Mouse (Mus musculus): ENCODE measurements around the gene Nfya. TPM values are rescaled to one million over a fixed set of nuclear protein-coding genes. Genes with fewer than 3 reads are reported as not detected.
A peak's percentile ranks its signal among the peaks of the same experiment; 100 is the strongest.

Gene Nfya
- polyA plus RNA-seq, 1 experiment from 2014 or later = 24.0 TPM

- DNase-seq (ENCODE audit: low spot score) (no peak), ATAC-seq (replicated peaks; ENCODE audit: low FRiP score, low TSS enrichment, low read depth) (peak; percentile 29)
- H3K36me3 ChIP-seq (ENCODE audit: control insufficient read depth, insufficient read depth, low read length) = peaks cover 30% of the 10 kb centered on the region
- peak overlapping the region; percentile 98 for H3K27ac ChIP-seq (ENCODE audit: low read depth)
- peaks cover 17% of the 10 kb centered on the region; the same call in 1 of the 2 replicates for H3K4me1 ChIP-seq (replicated peaks; ENCODE audit: control insufficient read depth, insufficient read depth, low read length)
- H3K9ac ChIP-seq (ENCODE audit: low read length) = peak overlapping the region; percentile 83
- under 1% methylated on average over 13 of the region's 13 CpGs for WGBS
- H3K4me2 ChIP-seq (ENCODE audit: low read length) = peak overlapping the region; percentile 92
- peak overlapping the region; percentile 94 for H3K4me3 ChIP-seq (ENCODE audit: low read depth, low read length)
- no peaks in the 10 kb centered on the region for H3K27me3 ChIP-seq (replicated peaks; ENCODE audit: control insufficient read depth, insufficient read depth, low read length)
- no peaks in the 10 kb centered on the region for H3K9me3 ChIP-seq (ENCODE audit: control insufficient read depth, low read length)
Observed at GRCm38 (mm10) chr17:48410299-48410785, 636 bp upstream of the Nfya start.

DNA sequence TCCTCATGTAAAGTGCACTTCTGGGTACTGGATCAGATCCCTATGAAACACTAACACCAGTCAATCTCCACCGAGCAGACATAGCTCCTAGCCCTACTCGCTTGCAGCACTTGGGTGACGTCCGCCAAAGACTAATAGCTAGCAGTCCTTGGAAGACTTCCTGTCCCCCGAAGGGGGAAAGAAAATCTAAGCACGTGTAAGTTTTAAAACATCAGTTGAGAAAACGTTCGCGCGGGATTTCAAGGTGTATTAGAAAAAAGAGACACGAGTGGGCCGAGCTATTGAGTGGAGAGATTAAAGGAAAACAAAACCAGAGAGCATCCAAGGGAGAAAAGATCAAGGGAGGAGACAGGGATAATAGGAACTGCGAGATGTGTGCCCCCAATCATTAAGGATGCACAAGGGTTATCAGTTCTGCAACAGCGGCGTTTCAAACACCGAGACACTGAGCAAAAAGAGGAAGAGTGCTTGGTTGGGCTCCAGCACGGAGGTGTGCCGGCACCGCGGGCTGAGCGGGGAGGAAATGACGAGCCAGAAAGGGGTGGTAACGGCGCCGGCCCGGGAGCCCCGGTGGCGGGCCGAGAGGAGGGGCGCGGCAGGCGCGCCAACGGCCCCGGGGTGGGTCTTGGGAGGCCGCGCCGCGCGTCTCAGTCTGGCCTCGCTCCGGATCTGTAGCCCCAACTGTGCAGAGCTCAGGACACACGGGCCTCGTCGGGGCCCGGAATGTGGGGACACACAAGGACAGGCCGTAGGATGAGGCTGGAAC lies 997 bp downstream of the Nfya start:
- no peaks in the 10 kb centered on the region for H3K9me3 ChIP-seq (ENCODE audit: control insufficient read depth, low read length)
- ATAC-seq (replicated peaks; ENCODE audit: low FRiP score, low TSS enrichment, low read depth) (peak; percentile 50), DNase-seq (ENCODE audit: low spot score) (peak; percentile 85)
- H3K4me2 ChIP-seq (ENCODE audit: low read length) = peak overlapping the region; percentile 55
- peaks cover 17% of the 10 kb centered on the region; the same call in 1 of the 2 replicates for H3K4me1 ChIP-seq (replicated peaks; ENCODE audit: control insufficient read depth, insufficient read depth, low read length)
- H3K4me3 ChIP-seq (ENCODE audit: low read depth, low read length) = peak overlapping the region; percentile 94
- H3K27me3 ChIP-seq (replicated peaks; ENCODE audit: control insufficient read depth, insufficient read depth, low read length) = no peaks in the 10 kb centered on the region
- peak overlapping the region; percentile 100 for H3K9ac ChIP-seq (ENCODE audit: low read length)
- H3K27ac ChIP-seq (ENCODE audit: low read depth) = peak overlapping the region; percentile 100
- H3K36me3 ChIP-seq (ENCODE audit: control insufficient read depth, insufficient read depth, low read length) = peaks cover 14% of the 10 kb centered on the region
- under 1% methylated on average over 46 of the region's 47 CpGs for WGBS

DNA sequence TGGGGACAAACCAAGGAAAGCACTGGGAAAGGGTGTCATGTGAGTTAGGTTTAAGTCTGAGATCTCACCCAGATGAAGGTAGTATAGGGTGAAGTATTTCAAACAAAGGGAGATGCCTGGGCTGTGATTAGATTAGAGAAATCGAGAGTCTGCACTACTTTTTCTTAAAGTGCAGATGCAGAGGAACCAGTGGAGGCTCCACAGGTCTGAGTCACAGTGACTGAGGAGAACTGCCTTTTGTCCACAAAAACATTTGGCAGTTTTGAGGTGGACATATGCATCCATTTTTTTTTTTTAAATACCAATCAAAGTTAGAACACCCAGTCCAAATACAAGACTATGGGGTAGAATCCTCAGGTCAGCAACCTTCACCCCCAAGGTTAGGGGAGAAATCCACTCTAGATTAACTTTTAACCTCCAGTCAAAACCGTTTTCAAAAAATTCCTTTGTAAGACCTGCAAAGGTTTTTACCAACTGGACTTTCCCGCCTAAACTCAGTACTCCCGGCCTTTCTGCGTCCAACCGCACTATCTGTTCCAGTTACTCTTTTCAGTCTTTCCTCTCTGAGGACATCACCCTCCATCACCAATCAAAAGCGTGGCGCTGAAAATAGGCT lies 1.7 kb downstream of the Nfya start:
- H3K4me3 ChIP-seq (ENCODE audit: low read depth, low read length) = peak overlapping the region; percentile 94
- peak overlapping the region; percentile 100 for H3K27ac ChIP-seq (ENCODE audit: low read depth)
- peaks cover 10% of the 10 kb centered on the region; the same call in 1 of the 2 replicates for H3K36me3 ChIP-seq (ENCODE audit: control insufficient read depth, insufficient read depth, low read length)
- DNase-seq (ENCODE audit: low spot score) (no peak), ATAC-seq (replicated peaks; ENCODE audit: low FRiP score, low TSS enrichment, low read depth) (no peak)
- H3K27me3 ChIP-seq (replicated peaks; ENCODE audit: control insufficient read depth, insufficient read depth, low read length) = no peaks in the 10 kb centered on the region
- WGBS = 4% methylated on average over 8 of the region's 8 CpGs
- H3K9me3 ChIP-seq (ENCODE audit: control insufficient read depth, low read length) = no peaks in the 10 kb centered on the region
- peak overlapping the region; percentile 100 for H3K9ac ChIP-seq (ENCODE audit: low read length)
- peak overlapping the region; percentile 55 for H3K4me2 ChIP-seq (ENCODE audit: low read length)
- peaks cover 17% of the 10 kb centered on the region; the same call in 1 of the 2 replicates for H3K4me1 ChIP-seq (replicated peaks; ENCODE audit: control insufficient read depth, insufficient read depth, low read length)

DNA sequence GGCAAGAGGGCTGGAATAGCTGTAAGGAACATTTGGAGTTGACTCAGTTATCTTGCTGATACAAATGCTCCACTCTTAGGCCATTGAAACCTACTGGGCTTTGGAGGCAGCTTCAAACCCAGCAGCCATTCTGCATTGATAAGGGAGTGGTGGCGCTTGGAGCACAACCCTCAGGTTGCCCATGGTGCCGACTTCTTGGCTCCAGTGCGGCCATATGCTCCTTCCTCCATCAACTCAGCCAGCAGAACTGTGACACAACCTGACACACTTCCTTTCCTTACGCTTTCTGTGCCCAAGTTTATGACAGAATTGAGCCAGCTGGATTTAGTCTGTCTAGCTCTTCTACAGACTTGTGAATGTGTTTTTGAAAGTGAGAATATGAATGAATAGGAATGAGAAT lies 2.6 kb downstream of the Nfya start:
- no peak for DNase-seq (ENCODE audit: low spot score)
- Histone ChIP-seq H3K27ac (ENCODE audit: low read depth) (no peak overlapping the region), H3K4me3 (ENCODE audit: low read depth, low read length) (no peak overlapping the region), H3K36me3 (ENCODE audit: control insufficient read depth, insufficient read depth, low read length) (peaks cover 2% of the 10 kb centered on the region; the same call in 1 of the 2 replicates), H3K27me3 (replicated peaks; ENCODE audit: control insufficient read depth, insufficient read depth, low read length) (no peaks in the 10 kb centered on the region), H3K9me3 (ENCODE audit: control insufficient read depth, low read length) (no peaks in the 10 kb centered on the region), H3K4me2 (ENCODE audit: low read length) (no peak overlapping the region), H3K9ac (ENCODE audit: low read length) (no peak overlapping the region), H3K4me1 (replicated peaks; ENCODE audit: control insufficient read depth, insufficient read depth, low read length) (peaks cover 17% of the 10 kb centered on the region; the same call in 1 of the 2 replicates)
- ATAC-seq (replicated peaks; ENCODE audit: low FRiP score, low TSS enrichment, low read depth) = no peak
- WGBS = 83% methylated on average over 4 of the region's 4 CpGs

DNA sequence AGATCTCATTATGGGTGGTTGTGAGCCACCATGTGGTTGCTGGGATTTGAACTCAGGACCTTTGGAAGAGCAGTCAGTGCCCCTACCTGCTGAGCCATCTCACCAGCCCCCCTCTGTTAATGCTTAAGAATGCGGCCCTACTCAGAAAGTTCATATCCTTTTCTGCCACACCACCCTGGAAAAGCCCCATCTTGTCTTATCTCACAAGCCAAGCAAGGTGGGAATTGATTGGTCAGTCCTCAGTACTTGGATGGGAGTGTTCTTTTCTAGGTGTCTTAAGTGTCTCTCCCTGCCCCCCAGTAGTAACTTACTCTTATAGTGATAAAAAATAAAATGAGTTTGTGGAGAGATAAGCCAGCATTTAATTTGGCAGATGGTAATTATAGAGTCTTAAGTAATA lies 5.0 kb downstream of the Nfya start:
- Histone ChIP-seq H3K27ac (ENCODE audit: low read depth) (no peak overlapping the region), H3K9me3 (ENCODE audit: control insufficient read depth, low read length) (no peaks in the 10 kb centered on the region), H3K4me2 (ENCODE audit: low read length) (no peak overlapping the region), H3K27me3 (replicated peaks; ENCODE audit: control insufficient read depth, insufficient read depth, low read length) (no peaks in the 10 kb centered on the region), H3K36me3 (ENCODE audit: control insufficient read depth, insufficient read depth, low read length) (peaks cover 9% of the 10 kb centered on the region), H3K4me1 (replicated peaks; ENCODE audit: control insufficient read depth, insufficient read depth, low read length) (peaks cover 15% of the 10 kb centered on the region), H3K9ac (ENCODE audit: low read length) (no peak overlapping the region), H3K4me3 (ENCODE audit: low read depth, low read length) (no peak overlapping the region)
- 73% methylated on average over 1 of the region's 1 CpGs for WGBS
- ATAC-seq (replicated peaks; ENCODE audit: low FRiP score, low TSS enrichment, low read depth) (no peak), DNase-seq (ENCODE audit: low spot score) (no peak)

DNA sequence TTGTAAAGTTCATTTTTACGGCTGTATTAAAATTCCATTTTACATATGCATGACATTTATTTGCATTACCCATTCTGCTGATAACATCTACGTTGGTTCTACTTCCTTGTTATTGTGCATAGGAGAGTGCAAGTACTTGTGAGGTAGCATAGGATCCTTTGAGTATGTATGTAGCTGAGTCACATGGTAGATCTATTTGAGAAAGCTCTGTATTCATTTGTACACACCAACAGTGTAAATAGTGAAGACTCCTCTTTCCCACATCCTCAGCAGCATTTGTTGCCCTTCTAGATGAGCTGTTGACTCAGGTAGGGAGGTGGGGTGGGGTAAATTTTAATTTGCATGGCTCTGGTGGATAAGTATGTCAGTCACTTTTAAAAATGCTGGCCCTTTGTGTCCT lies 5.9 kb downstream of the Nfya start:
- no peak overlapping the region for H3K27ac ChIP-seq (ENCODE audit: low read depth)
- H3K36me3 ChIP-seq (ENCODE audit: control insufficient read depth, insufficient read depth, low read length) = peaks cover 18% of the 10 kb centered on the region
- H3K9me3 ChIP-seq (ENCODE audit: control insufficient read depth, low read length) = no peaks in the 10 kb centered on the region
- 83% methylated on average over 2 of the region's 2 CpGs for WGBS
- H3K4me1 ChIP-seq (replicated peaks; ENCODE audit: control insufficient read depth, insufficient read depth, low read length) = peaks cover 15% of the 10 kb centered on the region
- H3K27me3 ChIP-seq (replicated peaks; ENCODE audit: control insufficient read depth, insufficient read depth, low read length) = no peaks in the 10 kb centered on the region
- H3K4me2 ChIP-seq (ENCODE audit: low read length) = no peak overlapping the region
- ATAC-seq (replicated peaks; ENCODE audit: low FRiP score, low TSS enrichment, low read depth) = no peak
- no peak for DNase-seq (ENCODE audit: low spot score)
- no peak overlapping the region for H3K9ac ChIP-seq (ENCODE audit: low read length)
- no peak overlapping the region for H3K4me3 ChIP-seq (ENCODE audit: low read depth, low read length)

DNA sequence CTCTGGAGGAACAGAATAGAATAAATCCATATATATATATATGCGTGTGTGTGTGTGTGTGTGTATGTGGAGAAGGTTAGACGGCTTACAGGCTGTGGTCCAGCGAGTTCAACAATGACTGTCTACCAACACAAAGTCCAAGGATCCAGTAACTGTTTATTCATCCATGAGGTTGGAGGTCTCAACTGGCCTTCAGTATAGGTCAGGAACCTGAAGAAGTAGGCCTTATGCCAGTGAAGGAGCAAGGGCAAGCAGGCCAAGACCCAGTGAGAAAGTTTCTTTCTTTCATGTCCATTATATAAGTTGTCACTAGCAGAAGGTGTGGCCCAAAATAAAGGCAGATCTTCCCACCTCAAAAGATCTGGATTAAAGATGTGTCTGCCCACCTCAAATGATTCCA lies 7.0 kb downstream of the Nfya start:
- Histone ChIP-seq H3K4me1 (replicated peaks; ENCODE audit: control insufficient read depth, insufficient read depth, low read length) (peaks cover 12% of the 10 kb centered on the region), H3K9ac (ENCODE audit: low read length) (no peak overlapping the region), H3K4me3 (ENCODE audit: low read depth, low read length) (no peak overlapping the region), H3K36me3 (ENCODE audit: control insufficient read depth, insufficient read depth, low read length) (peaks cover 29% of the 10 kb centered on the region), H3K9me3 (ENCODE audit: control insufficient read depth, low read length) (no peaks in the 10 kb centered on the region), H3K4me2 (ENCODE audit: low read length) (no peak overlapping the region), H3K27ac (ENCODE audit: low read depth) (no peak overlapping the region), H3K27me3 (replicated peaks; ENCODE audit: control insufficient read depth, insufficient read depth, low read length) (no peaks in the 10 kb centered on the region)
- DNase-seq (ENCODE audit: low spot score) (no peak), ATAC-seq (replicated peaks; ENCODE audit: low FRiP score, low TSS enrichment, low read depth) (no peak)
- 93% methylated on average over 3 of the region's 3 CpGs for WGBS

GRCm38 (mm10) chr17:48401710-48402109 lies 8.0 kb downstream of the Nfya start:
- no peaks in the 10 kb centered on the region for H3K9me3 ChIP-seq (ENCODE audit: control insufficient read depth, low read length)
- H3K4me1 ChIP-seq (replicated peaks; ENCODE audit: control insufficient read depth, insufficient read depth, low read length) = peaks cover 8% of the 10 kb centered on the region; the same call in 1 of the 2 replicates
- ATAC-seq (replicated peaks; ENCODE audit: low FRiP score, low TSS enrichment, low read depth) = no peak
- no peak overlapping the region for H3K27ac ChIP-seq (ENCODE audit: low read depth)
- 84% methylated on average over 4 of the region's 4 CpGs for WGBS
- DNase-seq (ENCODE audit: low spot score) = no peak
- H3K9ac ChIP-seq (ENCODE audit: low read length) = no peak overlapping the region
- H3K36me3 ChIP-seq (ENCODE audit: control insufficient read depth, insufficient read depth, low read length) = peaks cover 37% of the 10 kb centered on the region
- H3K27me3 ChIP-seq (replicated peaks; ENCODE audit: control insufficient read depth, insufficient read depth, low read length) = no peaks in the 10 kb centered on the region
- no peak overlapping the region for H3K4me3 ChIP-seq (ENCODE audit: low read depth, low read length)
- H3K4me2 ChIP-seq (ENCODE audit: low read length) = no peak overlapping the region

All from intestine, embryonic 14.5 days (tissue).